Mouse (Mus musculus) neutrophil, adult 83 days (primary cell): ENCODE results near the gene Cyp2d9. TPM values are rescaled to one million over a fixed set of nuclear protein-coding genes. Genes with fewer than 3 reads are reported as not detected.

Source experiments
- total RNA-seq, 2 experiments: library from RNA; stranded (reverse); gene quantifications; one replicate each; pipeline ENCODE4 v1.2.4; 2023

Cyp2d9 gene
- total RNA-seq, result not detected

DNA sequence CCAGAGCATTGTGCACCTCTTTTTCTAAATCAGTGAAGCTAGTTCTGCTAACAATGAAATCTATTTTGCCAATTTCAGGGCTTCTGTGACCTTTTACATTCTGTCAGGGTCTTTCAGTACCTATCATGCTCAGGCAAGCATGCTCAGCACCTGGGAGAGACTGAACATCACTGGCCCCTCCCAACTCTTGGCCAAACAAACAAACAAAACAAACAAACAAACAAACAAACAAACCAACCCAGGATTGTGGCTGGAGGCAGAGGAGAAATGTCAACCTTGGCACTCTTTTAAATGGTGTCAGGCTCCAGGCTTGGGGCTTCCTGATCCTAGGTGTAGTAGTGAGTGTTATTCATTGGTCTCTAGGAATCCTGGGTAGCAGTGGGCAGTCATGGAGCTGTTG is at the start of gene Cyp2d9:
Gene Cyp2d9 (plus strand): TSS at position 301 of the 400 bp plus-strand sequence.

GRCm38 (mm10) chr15:82393922-82394321 is 39.3 kb upstream of the Cyp2d9 start, which contains the start of gene Cyp2d11:
Cyp2d11 (minus strand) TSS chr15:82394022.

GRCm38 (mm10) chr15:82406981-82407380 is 26.3 kb upstream of the Cyp2d9 start, which contains the start of gene Cyp2d10:
Cyp2d10 (minus strand) TSS chr15:82407195.

Other genes with a start within 250 kb of the Cyp2d9 start
- gene Shisa8, start 220.6 kb upstream of the Cyp2d9 start, total RNA-seq, result under 1 TPM in 1 of 2 experiments, not detected in 1; 0.31 TPM
- 1 to 10 TPM; 1.2 to 2.0 TPM for gene Tnfrsf13c, start 209.1 kb upstream of the Cyp2d9 start, total RNA-seq
- gene Cenpm, start 188.7 kb upstream of the Cyp2d9 start, total RNA-seq, result 10 to 100 TPM; 11.3 to 21.3 TPM
- gene 1500009C09Rik, start 181.0 kb upstream of the Cyp2d9 start, total RNA-seq, result not detected
- gene Sept3, start 158.5 kb upstream of the Cyp2d9 start, total RNA-seq, result not detected
- under 1 TPM in 1 of 2 experiments, not detected in 1; 0.39 TPM for gene Wbp2nl, start 134.5 kb upstream of the Cyp2d9 start, total RNA-seq
- gene Naga, start 94.5 kb upstream of the Cyp2d9 start, total RNA-seq, result 100 to 1,000 TPM in 1 of 2 experiments, 10 to 100 TPM in 1; 87.3 to 111 TPM
- gene Pheta2, start 94.5 kb upstream of the Cyp2d9 start, total RNA-seq, result 1 to 10 TPM; 2.8 to 4.0 TPM
- 10 to 100 TPM; 83.6 to 85.6 TPM for gene Smdt1, start 94.5 kb upstream of the Cyp2d9 start, total RNA-seq
- 10 to 100 TPM; 85.3 to 97.0 TPM for gene Ndufa6, start 79.1 kb upstream of the Cyp2d9 start, total RNA-seq
- gene Cyp2d22, start 53.2 kb upstream of the Cyp2d9 start, total RNA-seq, result under 1 TPM; 0.73 to 0.88 TPM
- gene Cyp2d11, start 39.4 kb upstream of the Cyp2d9 start, total RNA-seq, result not detected
- gene Cyp2d10, start 26.2 kb upstream of the Cyp2d9 start, total RNA-seq, result not detected
- gene Cyp2d12, start 121.6 kb downstream of the Cyp2d9 start, total RNA-seq, result not detected
- gene Cyp2d34, start 187.5 kb downstream of the Cyp2d9 start, total RNA-seq, result not detected